Mouse (Mus musculus): ENCODE results near the gene Unc5a.

DNA sequence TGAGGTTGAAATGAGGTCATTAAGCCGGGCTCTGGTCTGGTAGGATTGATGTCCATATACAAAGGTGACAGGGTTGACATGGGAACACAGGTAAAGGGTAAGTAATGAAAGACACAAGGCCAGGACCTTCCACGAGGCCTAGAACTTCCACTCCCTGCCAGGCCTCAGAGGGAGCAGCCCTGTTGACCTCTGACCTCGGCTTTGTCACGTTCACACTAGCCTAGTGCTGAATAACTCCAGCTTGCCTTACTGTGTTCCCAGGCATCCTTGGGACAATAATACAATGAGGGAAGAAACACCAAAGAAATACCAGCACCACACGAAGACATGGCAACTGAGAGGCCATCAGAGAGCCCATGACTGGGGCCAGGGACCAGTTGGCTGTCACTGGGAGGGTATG lies 29.5 kb upstream of the Unc5a start:
- no peak for TF ChIP-seq POLR2A (IDR thresholded peaks at IDR 0.05; ENCODE audit: borderline replicate concordance, insufficient read depth, low read length)
- no peak for TF ChIP-seq CTCF (IDR thresholded peaks at IDR 0.05; ENCODE audit: borderline replicate concordance, insufficient read depth, low read depth, low read length)
